In genomic region chr1:156658676-156659075, GRCm38 (mm10) we compare ENCODE assay signal across 14 mouse cellular contexts. TPM values are rescaled to one million over a fixed set of nuclear protein-coding genes. Genes with fewer than 3 reads are reported as not detected.
DNase-seq lines count a peak whose midpoint lies in the region; ATAC-seq lines count a peak whose summit lies in the region.
"Had no signal": no experiment of that assay in that cellular context is flagged by ENCODE, and none has a peak within 500 bp of the region (broad histone marks: within the 10 kb centered on the region; RNA-seq: fewer than 3 reads in every experiment).

No protein-coding gene starts in this region.

- no peak overlapping the region for H3K27ac ChIP-seq in forebrain, embryonic 11.5 days (ENCODE audit: low read depth, low read length)
- no peak overlapping the region for H3K27ac ChIP-seq in forebrain, embryonic 13.5 days
- no peak overlapping the region for H3K27ac ChIP-seq in midbrain, embryonic 15.5 days
- no peak overlapping the region for H3K27ac ChIP-seq in forebrain, embryonic 16.5 days (ENCODE audit: low read length)
- H3K27ac ChIP-seq: embryonic facial prominence, embryonic 12.5 days; limb, embryonic 13.5 days had no signal

- H3K27me3 ChIP-seq in forebrain, embryonic 11.5 days (ENCODE audit: control insufficient read depth, insufficient read depth, low read length), result no peaks in the 10 kb centered on the region
- no peaks in the 10 kb centered on the region for H3K27me3 ChIP-seq in forebrain, embryonic 13.5 days
- H3K27me3 ChIP-seq in midbrain, embryonic 15.5 days (replicated peaks), result no peaks in the 10 kb centered on the region
- no peaks in the 10 kb centered on the region for H3K27me3 ChIP-seq in forebrain, embryonic 16.5 days (replicated peaks; ENCODE audit: control insufficient read depth, insufficient read depth, low read length)
- H3K27me3 ChIP-seq: embryonic facial prominence, embryonic 12.5 days; limb, embryonic 13.5 days had no signal

- no peak overlapping the region for H3K4me3 ChIP-seq in forebrain, embryonic 11.5 days (ENCODE audit: low read depth, low read length)
- no peak overlapping the region for H3K4me3 ChIP-seq in forebrain, embryonic 13.5 days
- H3K4me3 ChIP-seq in midbrain, embryonic 15.5 days, result no peak overlapping the region
- H3K4me3 ChIP-seq in forebrain, embryonic 16.5 days (replicated peaks; ENCODE audit: low read length), result no peak overlapping the region
- H3K4me3 ChIP-seq: embryonic facial prominence, embryonic 12.5 days; limb, embryonic 13.5 days had no signal

- H3K36me3 ChIP-seq in forebrain, embryonic 11.5 days (ENCODE audit: control insufficient read depth, insufficient read depth, low read length), result no peaks in the 10 kb centered on the region
- H3K36me3 ChIP-seq in forebrain, embryonic 13.5 days (ENCODE audit: poor library complexity, severe bottlenecking), result 0 out of 2 replicates have a peak, but pooled peaks cover 5% of the 10 kb centered on the region
- no peaks in the 10 kb centered on the region for H3K36me3 ChIP-seq in midbrain, embryonic 15.5 days (replicated peaks)
- H3K36me3 ChIP-seq in forebrain, embryonic 16.5 days (ENCODE audit: control insufficient read depth, insufficient read depth), result no peaks in the 10 kb centered on the region
- H3K36me3 ChIP-seq: embryonic facial prominence, embryonic 12.5 days had no signal

- no peak overlapping the region for H3K9ac ChIP-seq in forebrain, embryonic 11.5 days (ENCODE audit: low read length)
- H3K9ac ChIP-seq in forebrain, embryonic 13.5 days, result no peak overlapping the region
- H3K9ac ChIP-seq in midbrain, embryonic 15.5 days, result no peak overlapping the region
- no peak overlapping the region for H3K9ac ChIP-seq in forebrain, embryonic 16.5 days (replicated peaks; ENCODE audit: low read depth, low read length)
- H3K9ac ChIP-seq: embryonic facial prominence, embryonic 12.5 days; limb, embryonic 13.5 days had no signal

- 88% methylated on average over 5 of the region's 5 CpGs for WGBS in forebrain, embryonic 11.5 days
- 87% methylated on average over 5 of the region's 5 CpGs for WGBS in forebrain, embryonic 13.5 days
- WGBS in midbrain, embryonic 15.5 days, result 92% methylated on average over 5 of the region's 5 CpGs
- 94% methylated on average over 5 of the region's 5 CpGs for WGBS in forebrain, embryonic 16.5 days

- ATAC-seq in forebrain, embryonic 11.5 days (replicated peaks; ENCODE audit: low FRiP score), result no peak
- no peak for ATAC-seq in forebrain, embryonic 13.5 days
- ATAC-seq in midbrain, embryonic 15.5 days (replicated peaks), result no peak
- no peak for ATAC-seq in forebrain, embryonic 16.5 days

- peak; percentile 14 for DNase-seq in forebrain, embryonic 11.5 days (ENCODE audit: low spot score)
- peak; percentile 39 for DNase-seq in lung, postnatal 36 days
- DNase-seq in lung, postnatal 10 days, result no peak
- peak; percentile 80 for DNase-seq in cerebellum, adult 9-10 months
- no peak for DNase-seq in Muller cell, postnatal 12 days (ENCODE audit: inconsistent ontology term)
- DNase-seq: kidney, postnatal 36 days; lung, postnatal 4 days; midbrain, embryonic 14.5 days; right cerebral cortex, postnatal 14 days had no signal

- H3K4me2 ChIP-seq in forebrain, embryonic 11.5 days (ENCODE audit: low read depth, low read length, severe bottlenecking), result no peak overlapping the region
- no peak overlapping the region for H3K4me2 ChIP-seq in forebrain, embryonic 13.5 days
- no peak overlapping the region for H3K4me2 ChIP-seq in midbrain, embryonic 15.5 days
- no peak overlapping the region for H3K4me2 ChIP-seq in forebrain, embryonic 16.5 days (ENCODE audit: low read length)
- H3K4me2 ChIP-seq: embryonic facial prominence, embryonic 12.5 days; limb, embryonic 13.5 days had no signal

- no peaks in the 10 kb centered on the region for H3K4me1 ChIP-seq in forebrain, embryonic 11.5 days (replicated peaks; ENCODE audit: control insufficient read depth, insufficient read depth, low read length)
- no peaks in the 10 kb centered on the region for H3K4me1 ChIP-seq in forebrain, embryonic 13.5 days
- no peaks in the 10 kb centered on the region for H3K4me1 ChIP-seq in midbrain, embryonic 15.5 days
- no peaks in the 10 kb centered on the region for H3K4me1 ChIP-seq in forebrain, embryonic 16.5 days (replicated peaks; ENCODE audit: control insufficient read depth, insufficient read depth, low read length)

- H3K9me3 ChIP-seq in forebrain, embryonic 11.5 days (ENCODE audit: control insufficient read depth, low read length), result no peaks in the 10 kb centered on the region
- no peaks in the 10 kb centered on the region for H3K9me3 ChIP-seq in forebrain, embryonic 13.5 days (replicated peaks)
- H3K9me3 ChIP-seq in midbrain, embryonic 15.5 days, result no peaks in the 10 kb centered on the region
- no peaks in the 10 kb centered on the region for H3K9me3 ChIP-seq in forebrain, embryonic 16.5 days (ENCODE audit: control insufficient read depth, low read length)
- H3K9me3 ChIP-seq: embryonic facial prominence, embryonic 12.5 days; limb, embryonic 13.5 days had no signal

RNA-seq across cellular contexts. Expression of gene Tor3a, which starts 15.5 kb away (rescaled TPM):
- 5.2 and 7.8 TPM in 2 replicates for polyA plus RNA-seq in forebrain, embryonic 11.5 days (2014; fragmentation: Nextera tagmentation; extraction: Ambion mirVana)
- 3.7 and 6.4 TPM in 2 replicates for polyA plus RNA-seq in forebrain, embryonic 13.5 days (2015; fragmentation: Nextera tagmentation; extraction: Ambion mirVana)
- 2.5 and 4.3 TPM in 2 replicates for polyA plus RNA-seq in midbrain, embryonic 15.5 days (2015; fragmentation: Nextera tagmentation; extraction: Ambion mirVana)
- 4.4 TPM in 2 replicates for polyA plus RNA-seq in forebrain, embryonic 16.5 days (2015; fragmentation: Nextera tagmentation; extraction: Ambion mirVana)

Comparison
In these comparisons a context has a peak if more than half of its experiments do, and no peak if none do; other contexts are left out.
1. DNase-seq: peak in forebrain, embryonic 11.5 days (single experiment), lung, postnatal 36 days (single experiment) and cerebellum, adult 9-10 months (single experiment); none in lung, postnatal 10 days (single experiment) and Muller cell, postnatal 12 days (single experiment).